Mouse (Mus musculus): ENCODE results near the gene Zbtb38.
A peak's percentile ranks its signal among the peaks of the same experiment; 100 is the strongest.

Gene Zbtb38

DNA sequence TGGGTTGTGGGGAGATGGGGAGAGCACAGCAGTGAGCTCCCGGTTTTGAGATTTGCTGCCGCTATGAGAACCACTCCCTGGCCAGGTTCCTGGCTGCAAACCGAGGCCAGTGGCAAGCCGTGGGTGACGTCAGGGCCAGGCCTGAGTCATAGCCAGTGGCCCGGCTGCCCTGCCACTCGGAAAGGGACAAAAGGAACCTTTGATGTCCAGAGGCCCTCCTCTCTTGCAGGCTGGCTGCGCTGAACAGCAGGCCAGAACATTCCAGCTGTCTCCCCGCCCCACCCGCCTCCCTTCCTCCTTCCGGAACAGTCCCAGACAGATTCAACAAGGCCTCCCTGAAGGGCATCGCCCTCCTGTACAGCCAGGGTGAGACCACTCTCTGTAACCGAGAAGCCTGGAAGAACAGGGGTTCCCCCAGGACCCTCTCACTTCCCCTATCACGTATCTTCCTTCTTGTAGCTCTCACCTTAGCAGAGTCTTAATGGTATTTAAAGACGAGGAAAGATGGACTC, at the start of gene Zbtb38:
Gene Zbtb38 (minus strand): TSS at position 229 of the 512 bp plus-strand sequence.
- DNase-seq (ENCODE audit: low spot score in 2 of 2) = peak; percentile 69 to 83

DNA sequence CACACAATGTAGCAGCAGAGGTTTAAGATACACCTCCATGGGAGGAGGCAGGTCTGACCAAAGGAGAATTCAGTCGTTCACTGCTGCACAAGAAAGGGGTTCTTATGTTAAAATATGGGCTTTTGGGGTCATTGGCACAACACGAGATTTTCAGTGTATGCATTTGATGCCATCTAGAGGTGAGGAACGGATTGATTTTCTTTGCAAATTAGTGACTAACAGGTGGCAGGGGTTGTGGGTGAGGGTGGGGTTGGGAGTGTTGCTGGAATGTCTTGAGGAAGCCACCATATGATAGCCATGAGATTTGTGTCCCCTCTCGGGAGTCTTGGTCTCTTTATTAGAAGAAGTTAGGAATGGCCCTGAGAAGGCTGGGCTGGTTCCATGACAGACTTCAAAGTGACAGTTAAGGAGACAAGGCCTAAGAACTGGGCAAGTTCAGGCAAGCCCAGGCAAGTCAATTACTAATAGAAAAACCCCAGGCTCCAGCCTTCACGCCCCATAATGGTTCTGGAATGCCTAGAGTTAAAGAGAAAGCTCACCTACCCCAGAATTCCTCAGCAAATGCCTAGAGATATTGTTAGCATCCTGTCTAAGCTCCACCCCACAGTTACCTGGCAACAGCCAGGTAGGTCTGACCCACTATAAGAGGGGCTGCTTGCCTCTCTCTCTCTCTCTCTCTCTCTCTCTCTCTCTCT, 47.6 kb upstream of the Zbtb38 start:
- no peak for DNase-seq (ENCODE audit: low spot score in 2 of 2)

DNA sequence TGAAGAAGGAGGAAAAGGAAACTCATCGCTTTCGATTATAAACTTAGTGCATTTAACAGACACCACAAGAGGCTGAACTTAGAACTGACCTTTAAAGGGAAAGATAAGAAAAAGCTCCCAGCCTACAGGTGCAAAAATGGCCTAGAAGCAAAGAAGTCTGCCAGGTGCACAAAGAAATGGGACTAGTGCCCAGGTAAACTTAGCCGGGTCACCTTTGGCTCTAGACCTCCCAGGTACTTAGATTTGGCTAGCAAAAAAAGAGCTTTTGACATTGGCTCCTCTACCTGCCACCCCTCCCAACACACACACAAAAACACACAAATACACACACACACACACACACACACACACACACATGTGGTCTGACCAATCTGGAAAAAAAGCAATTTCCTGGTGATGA, 44.7 kb upstream of the Zbtb38 start:
- DNase-seq (ENCODE audit: low spot score in 2 of 2) = no peak

DNA sequence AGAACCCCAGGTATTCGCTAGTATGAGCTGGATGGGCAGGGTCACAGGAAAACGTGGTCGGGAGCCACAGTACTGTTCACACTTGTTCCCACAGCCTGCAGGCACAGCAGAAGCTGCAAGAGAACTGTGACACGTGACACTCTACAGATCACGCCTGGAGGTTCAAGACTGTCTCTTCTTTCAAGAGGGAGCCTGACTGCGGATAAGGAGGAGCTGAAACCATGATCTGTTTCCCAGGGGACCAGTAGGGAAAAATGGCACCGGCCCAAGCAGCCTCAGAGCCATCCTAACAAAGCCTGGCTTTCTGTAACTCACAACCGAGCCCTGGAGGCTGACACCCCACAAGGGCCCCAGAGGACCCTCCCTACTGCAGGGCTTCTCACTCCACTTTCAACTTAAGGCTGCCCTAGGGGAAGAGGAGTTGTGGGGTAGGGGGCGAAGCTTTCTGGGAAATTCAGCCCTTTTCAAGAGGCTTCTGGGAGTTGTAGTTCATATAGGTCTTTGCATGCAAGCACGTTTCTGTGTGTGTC, 42.8 kb upstream of the Zbtb38 start:
- DNase-seq (ENCODE audit: low spot score in 2 of 2) = peak in 1 of 2 experiments; percentile 9

DNA sequence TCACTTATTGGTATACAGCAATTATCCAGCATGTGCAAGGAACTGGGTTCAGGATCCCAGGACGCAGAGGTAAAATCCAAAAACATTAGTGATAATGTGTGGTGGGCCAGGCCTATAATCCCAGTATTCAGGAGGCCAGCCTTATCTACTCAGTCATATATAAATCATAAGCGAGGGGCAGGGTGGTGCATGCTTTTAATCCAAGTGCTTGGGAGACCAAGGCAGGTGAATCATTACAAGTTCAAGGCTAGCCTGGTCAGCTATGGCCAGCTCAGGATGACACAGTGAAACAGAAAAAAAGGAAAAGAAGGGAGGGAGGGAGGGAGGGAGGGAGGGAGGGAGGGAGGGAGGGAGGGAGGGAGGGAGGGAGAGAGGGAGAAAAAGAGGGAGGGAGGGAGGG, 42.0 kb upstream of the Zbtb38 start:
- DNase-seq (ENCODE audit: low spot score in 2 of 2) = no peak

DNA sequence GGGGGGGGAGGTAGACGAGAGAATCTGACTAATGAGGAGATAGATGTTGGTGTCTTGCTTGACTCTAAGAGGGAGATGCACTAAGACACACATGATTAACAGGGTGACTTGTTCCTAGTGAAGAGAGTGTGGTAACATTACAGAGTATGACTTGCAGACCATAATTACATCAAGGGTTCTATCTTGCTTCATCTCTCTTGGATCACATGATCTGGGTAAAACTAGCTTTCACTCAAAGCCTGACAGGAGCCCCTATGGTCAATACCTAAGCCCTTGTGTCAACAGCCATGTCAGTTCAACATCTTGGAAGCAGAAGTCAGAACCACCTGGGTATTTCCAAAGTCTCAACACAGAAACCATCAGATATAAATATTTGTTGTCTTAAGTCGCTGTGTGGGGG, 39.9 kb upstream of the Zbtb38 start:
- no peak for DNase-seq (ENCODE audit: low spot score in 2 of 2)

DNA sequence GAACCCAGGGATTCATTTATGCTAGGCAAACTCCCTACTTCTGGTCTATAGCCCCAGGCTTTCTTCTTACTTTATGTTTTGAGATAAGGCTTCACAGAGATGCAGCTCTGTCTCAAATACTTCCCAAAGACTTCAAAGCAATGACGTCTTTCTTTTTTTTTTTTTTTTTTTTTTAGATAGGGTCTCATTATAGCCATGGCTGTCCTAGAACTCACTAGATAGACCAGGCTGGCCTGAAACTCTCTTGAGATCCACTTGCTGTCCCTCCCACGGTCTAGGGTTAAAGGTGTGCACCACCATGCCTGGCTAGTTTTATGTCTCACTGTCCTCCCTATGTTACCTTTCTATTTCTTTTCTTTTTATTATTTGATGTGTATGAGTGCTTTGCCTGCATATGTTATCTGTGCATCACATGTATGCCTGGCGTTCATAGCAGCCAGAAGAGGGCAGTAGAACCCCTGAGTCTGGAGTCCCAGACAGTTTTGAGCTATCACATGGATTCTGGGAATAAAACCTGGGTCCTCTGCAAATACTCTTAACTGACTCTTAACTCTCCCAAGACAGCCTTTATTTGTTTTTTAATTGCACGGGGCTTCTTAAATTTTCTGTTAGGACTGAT, 37.9 kb upstream of the Zbtb38 start:
- DNase-seq (ENCODE audit: low spot score in 2 of 2) = no peak

DNA sequence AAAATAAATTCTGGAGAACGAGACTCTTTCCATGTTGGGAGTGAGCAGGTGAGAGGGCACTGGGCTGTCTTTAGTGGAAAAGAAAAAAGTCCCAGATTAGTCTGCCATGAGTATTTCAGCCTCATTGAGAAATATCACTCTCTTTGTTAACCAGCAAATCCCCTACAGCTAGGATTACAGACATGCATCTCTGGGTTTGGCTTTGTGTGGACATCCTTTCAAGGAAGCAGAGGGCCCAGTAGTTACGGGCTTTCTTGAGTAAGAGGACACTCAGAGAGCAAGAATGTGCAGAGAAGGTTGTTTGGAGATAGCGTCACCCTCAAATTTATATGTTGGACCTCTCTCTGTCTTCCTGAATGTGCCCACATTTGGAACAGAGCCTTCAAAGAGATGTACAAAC, 37.3 kb upstream of the Zbtb38 start:
- DNase-seq (ENCODE audit: low spot score in 2 of 2) = no peak

DNA sequence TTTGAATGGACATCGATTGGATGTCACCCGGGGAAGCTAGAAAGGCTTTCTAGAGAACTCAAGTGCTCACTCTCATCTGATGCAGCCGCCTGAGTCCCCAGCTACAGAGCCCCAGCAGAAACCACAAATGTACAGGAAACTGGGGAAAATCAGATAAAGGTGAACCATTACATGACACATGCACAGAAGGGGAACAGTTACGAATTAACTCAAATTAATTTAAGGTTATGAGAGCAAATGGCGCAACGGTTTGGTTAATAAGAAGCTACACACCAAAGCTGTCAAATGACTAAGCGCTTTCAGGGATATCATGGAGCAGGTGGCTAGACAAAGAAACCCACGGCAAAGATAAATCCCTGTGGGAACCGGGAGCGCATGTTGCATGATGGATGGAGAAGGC, 35.2 kb upstream of the Zbtb38 start:
- no peak for DNase-seq (ENCODE audit: low spot score in 2 of 2)

DNA sequence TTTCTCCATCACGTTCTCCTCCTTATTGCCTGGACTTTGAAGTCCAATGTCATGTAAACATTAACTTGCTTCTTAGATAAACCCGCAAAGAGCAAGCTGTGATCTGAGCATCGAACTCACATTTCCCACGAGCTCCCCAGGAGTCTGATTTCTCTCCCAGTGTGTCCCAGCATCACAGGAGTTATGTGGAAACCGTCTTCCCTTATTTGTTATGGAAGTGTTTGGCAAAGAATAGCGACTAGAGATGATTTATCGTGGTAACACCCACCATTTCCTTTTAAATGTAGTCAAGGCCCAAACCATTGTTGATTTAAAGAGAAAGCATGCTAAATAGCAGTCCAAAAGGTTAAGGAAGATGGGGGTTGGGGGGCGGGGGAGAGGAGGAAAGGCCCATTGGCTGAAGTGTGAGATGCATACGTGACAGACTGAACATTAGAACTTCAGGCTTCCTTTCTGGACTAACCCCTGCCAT, 33.3 kb upstream of the Zbtb38 start:
- no peak for DNase-seq (ENCODE audit: low spot score in 2 of 2)

DNA sequence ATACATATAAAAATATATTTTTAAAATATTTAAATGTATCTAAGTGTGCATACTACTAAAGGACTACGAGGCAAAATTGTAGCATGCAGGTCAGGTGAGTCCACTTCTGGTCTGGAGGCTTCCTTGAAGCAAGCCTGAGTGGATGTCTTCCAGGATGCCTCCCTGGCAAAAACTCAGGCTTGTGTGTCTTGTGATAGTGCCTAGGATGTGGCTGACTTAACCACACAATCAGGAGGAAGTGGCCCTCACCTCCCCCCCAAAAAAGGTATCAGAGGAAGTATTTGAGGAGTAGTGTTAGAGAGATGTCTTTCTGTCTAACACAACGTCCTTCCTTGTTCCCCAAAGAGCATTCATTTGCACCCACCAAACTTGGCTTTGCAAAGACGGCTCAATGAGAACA, 32.6 kb upstream of the Zbtb38 start:
- no peak for DNase-seq (ENCODE audit: low spot score in 2 of 2)

DNA sequence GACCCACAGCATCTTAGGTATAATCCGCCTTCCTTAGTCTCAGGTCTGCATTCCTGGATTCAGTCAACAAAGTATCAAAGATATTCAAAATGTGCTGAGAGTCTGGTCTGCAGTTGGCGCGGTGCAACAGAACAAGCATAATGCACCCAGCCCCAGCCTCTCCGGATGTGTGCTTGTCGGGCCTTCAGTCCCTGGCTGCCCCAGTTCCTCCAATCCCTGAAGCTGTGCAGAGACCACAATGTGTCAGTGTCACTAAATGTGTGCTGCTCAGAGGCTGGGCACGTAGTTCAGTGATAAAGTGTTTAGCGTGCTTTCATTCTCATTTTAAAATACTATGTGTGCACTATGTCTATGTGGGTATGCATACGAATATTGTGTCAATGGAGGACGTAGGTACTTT, 31.0 kb upstream of the Zbtb38 start:
- no peak for DNase-seq (ENCODE audit: low spot score in 2 of 2)

DNA sequence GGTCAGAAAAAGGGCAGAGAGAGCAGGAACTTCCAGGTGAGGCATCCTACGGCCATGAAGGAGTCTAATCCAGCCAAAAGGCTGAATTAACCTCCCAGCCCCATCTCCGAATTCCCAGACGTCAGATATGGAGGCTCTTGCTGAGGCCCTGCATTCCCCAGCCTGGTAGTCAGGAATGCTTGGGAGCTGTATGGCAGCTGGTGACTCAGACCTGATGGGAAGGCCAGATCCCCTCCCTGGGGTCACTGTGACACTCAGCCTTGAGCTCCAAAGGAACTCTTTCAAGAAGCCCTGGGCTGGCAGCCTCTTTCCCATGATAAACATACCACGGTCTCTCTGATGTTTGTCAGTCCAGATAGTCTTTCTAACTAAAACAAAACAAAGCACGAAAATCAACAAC, 30.6 kb upstream of the Zbtb38 start:
- DNase-seq (ENCODE audit: low spot score in 2 of 2) = no peak

DNA sequence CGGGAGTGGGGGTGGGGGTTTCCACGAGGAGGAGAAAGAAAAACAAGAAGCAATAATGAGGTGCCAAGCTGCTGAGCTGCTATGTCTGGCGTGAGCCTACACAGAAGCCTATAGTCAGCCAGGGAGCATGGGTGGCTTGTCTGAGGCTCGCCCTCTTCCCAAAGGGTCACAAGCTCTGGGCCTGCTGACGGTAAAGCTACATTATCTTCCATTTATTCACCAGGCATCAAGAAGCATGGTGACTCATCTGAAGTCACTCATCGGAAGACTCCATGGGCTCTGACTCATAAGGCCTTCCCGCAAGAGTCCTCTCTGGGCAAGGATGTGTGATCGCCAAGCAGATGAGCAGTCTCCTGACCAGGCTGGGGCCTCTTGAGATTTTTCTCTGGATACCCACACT, 29.4 kb upstream of the Zbtb38 start:
- DNase-seq (ENCODE audit: low spot score in 2 of 2) = no peak

DNA sequence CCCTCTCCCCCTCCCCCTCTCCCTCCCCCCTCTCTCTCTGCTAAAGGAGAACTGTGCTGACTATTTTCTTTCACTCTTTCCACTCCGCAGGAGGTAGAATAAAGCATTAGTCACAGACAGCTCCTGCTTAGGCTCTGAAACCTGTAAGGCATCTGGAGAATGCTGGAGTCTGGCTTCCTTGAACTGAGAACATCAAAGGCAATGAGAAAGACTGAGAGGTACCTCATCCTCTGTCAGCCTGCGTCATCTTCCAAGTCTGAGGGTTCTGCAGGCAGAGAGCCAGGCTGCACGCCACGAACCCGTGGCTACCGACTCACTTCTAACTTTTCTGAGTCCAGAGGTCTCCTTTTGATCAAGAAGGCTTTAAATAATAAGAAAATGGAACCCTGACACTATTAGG, 20.5 kb upstream of the Zbtb38 start:
- DNase-seq (ENCODE audit: low spot score in 2 of 2) = no peak

DNA sequence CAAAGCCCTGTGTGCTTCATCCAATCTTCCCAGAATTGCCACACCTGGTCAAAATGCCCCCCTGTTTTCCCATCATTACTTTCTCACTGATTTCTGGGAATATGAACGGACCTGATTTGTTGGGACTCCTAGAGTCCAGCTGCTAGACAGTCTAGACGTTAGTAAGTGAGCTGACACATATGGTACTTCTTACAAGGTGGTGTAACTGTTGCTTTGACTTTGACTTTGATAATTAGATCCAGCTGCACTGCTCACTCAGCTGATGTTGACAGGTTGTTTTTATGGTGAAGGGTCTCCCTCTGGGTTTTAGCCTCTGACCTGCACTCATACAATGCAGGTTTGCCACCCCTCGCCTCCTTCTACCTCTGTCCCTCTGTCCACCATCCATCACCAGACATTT, 17.8 kb upstream of the Zbtb38 start:
- no peak for DNase-seq (ENCODE audit: low spot score in 2 of 2)

DNA sequence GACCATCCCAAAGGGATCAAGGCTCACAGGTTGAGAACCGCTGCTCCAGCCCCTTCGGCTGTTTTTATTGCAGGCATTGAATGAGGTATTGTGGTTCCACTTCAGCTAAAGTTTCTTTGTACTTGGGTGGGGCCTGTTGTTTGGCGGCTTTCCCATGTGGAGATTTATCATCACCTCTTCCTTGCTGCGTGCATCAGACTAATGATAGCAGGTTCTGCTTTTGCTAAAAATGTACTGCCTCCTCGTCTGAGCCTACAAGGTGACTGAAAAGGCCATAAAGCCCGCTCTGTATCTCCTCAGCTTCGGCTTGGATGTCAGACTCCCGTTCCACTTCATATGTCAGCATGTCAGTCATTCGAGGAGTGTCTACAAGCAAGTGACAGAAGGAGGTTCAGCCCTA, 17.0 kb upstream of the Zbtb38 start:
- DNase-seq (ENCODE audit: low spot score in 2 of 2) = no peak

DNA sequence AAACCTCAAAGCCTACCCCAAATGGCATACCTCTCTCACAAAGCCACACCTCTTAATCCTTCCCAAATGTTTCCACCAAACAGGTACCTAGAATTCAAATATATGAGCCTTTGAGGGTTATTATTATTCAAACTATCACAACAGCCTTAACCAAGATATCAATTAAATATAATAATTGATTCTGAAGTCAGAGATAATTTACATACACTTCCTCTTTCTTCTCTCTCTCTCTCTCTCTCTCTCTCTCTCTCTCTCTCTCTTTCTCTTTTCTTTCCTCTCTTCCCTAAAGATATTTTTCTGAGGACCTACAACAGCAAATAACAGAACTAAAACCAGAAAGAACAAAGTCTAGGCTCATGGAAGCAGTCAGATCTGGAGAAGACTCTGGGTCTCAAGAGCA, 15.2 kb upstream of the Zbtb38 start:
- no peak for DNase-seq (ENCODE audit: low spot score in 2 of 2)

DNA sequence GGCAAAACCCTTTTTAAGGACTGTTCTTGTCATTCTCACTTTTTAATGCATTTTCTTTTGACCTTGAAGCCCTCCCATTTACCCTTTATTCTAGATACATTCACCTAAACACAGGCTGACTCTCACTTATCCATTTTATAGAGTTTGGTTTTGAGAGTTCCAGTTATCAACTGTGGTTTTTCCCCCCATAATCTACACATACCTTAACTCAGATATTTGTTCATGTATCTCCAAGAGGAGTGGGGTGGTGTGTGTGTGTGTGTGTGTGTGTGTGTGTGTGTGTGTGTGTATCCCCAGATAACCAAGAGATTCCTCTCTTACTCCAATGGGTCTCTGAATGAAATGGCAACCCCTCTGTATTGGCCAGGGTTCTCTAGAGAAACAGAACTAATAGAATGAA, 13.4 kb upstream of the Zbtb38 start:
- no peak for DNase-seq (ENCODE audit: low spot score in 2 of 2)

DNA sequence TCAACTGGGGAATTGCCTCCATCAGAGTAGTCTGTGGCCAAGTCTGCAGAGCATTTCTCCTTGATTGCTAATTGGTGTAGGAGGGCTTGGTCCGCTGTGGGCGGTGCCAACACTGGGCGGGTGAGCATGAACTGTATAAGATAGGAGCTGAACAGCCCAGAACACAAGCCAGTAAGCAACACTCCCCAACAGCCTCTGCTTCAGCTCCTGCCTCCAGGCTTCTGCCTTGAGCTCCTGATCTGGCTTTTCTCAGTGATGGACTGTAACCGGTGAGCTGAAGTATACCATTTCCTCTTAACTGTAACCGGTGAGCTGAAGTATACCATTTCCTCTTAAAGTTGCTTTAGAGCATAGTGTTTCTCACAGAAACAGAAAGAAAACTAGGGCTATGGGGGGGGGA, 12.8 kb upstream of the Zbtb38 start:
- DNase-seq (ENCODE audit: low spot score in 2 of 2) = no peak

DNA sequence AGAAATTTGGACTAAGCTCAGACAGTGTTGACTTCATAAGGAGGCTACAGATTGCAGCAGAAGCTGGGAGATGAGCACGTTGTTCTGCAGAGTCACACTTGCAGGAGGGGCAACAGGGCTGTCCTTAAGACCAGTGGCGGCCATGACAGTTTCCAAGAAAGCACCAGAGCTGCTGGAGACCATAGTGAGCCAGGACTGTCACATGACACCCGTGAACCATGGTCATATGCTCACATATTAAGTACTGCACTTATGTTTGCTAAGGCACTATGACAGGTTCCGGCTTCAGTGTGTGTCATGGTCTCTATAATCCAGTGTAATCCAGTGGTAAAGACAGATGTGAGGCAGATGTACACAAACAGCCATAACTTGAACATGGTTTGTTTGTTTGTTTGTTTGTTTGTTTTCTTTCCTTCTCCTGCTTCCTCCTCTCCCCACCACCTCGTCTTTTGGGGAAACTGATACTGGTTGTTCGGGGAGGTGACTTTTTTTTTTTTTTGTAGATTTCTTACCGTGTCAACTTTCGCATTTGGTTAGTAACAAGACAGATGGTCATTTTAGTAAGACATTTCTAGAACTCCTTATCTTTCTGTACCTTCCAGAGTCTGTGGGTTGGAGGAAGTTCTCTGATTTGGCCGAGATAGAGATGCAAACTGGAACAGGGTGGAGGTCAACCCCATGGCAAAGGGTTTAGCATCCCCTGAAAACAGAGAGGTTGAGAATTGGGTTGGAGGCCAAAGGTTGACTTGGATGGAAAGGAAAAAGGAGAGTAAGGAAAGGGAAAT, 11.4 kb upstream of the Zbtb38 start:
- no peak for DNase-seq (ENCODE audit: low spot score in 2 of 2)

DNA sequence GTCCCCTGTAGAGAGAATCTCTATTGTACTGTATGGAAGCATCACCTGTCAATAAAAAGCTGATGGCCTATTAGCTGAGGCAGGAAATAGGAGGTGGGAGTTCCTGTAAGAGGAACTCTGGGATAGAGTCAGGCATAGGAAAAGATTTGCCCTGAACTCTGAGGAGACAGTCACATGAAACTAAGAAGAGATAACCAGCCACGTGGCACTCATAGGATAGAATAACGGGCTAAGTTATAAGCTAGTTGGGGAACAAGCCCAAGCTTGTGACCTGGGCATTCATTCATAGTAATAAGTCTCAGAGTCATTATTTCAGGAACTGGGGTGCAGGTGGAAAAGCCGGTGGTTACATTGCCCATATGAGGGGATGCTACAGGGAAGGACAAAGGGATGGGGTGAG, 10.4 kb upstream of the Zbtb38 start:
- DNase-seq (ENCODE audit: low spot score in 2 of 2) = no peak
